Comparison of ENCODE assay signal across 13 mouse cellular contexts in the genomic region with DNA sequence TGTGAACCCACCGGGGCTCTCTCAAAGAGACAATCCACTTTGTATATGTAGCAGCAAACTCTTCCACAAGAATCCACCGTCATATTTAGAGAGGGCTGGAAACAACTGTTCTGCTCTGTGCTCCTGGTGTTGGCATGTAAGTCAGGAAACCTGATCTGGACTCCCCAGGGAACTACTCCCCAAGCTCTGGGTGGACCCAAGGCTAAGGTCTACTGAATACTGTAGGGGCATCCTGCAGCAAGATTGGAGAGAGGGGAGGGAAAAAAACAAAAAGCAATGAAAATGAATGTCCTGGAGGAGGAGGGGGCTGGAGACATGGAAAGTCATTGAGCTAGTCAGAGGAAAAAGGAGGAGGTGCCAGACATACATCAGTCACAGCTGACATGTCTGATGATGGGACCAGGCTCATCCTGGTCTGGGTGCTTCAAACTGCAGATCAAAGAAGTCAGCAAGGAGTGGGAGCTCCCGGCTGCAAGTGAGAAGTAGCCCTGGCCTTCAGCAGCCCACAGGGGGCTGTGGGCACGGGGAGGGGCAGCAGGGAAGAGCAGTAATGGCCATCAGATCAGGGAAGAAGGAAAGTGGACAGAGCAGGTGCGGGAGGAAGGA.
A peak's percentile ranks its signal among the peaks of the same experiment; 100 is the strongest.
DNase-seq lines count a peak whose midpoint lies in the region; ATAC-seq and TF ChIP-seq lines count a peak whose summit lies in the region.
"Had no signal": no experiment of that assay in that cellular context is flagged by ENCODE, and none has a peak within 500 bp of the region (broad histone marks: within the 10 kb centered on the region; RNA-seq: fewer than 3 reads in every experiment).

No protein-coding gene starts in this region.

- H3K9me3 ChIP-seq in kidney, embryonic 15.5 days (replicated peaks): no peaks in the 10 kb centered on the region
- no peaks in the 10 kb centered on the region for H3K9me3 ChIP-seq in embryonic facial prominence, embryonic 14.5 days (ENCODE audit: control insufficient read depth, low read length)
- H3K9me3 ChIP-seq in hindbrain, embryonic 14.5 days (ENCODE audit: control insufficient read depth, low read length): no peaks in the 10 kb centered on the region

- no peaks in the 10 kb centered on the region for H3K79me2 ChIP-seq in myocyte (ENCODE audit: control insufficient read depth, insufficient read depth)

- peak; percentile 85 for ATAC-seq in kidney, embryonic 15.5 days (replicated peaks; ENCODE audit: low FRiP score)
- ATAC-seq in embryonic facial prominence, embryonic 14.5 days (ENCODE audit: low read depth): no peak
- no peak for ATAC-seq in hindbrain, embryonic 14.5 days (ENCODE audit: low FRiP score)
- ATAC-seq: liver, postnatal 0 days had no signal

- no peak for DNase-seq in kidney, adult 2 months
- DNase-seq in embryonic facial prominence, embryonic 14.5 days (ENCODE audit: low spot score): no peak
- DNase-seq in hindbrain, embryonic 14.5 days (ENCODE audit: low spot score): no peak
- DNase-seq in urinary bladder, postnatal 10 days (ENCODE audit: low spot score): no peak
- no peak for DNase-seq in spleen, postnatal 36 days (ENCODE audit: low spot score in 2 of 2)
- DNase-seq: gastrocnemius, postnatal 25 days; heart, postnatal 10 days; kidney, postnatal 14 days; liver, postnatal 0 days; thymus, postnatal 25 days had no signal

- H3K27ac ChIP-seq in kidney, embryonic 15.5 days: peak overlapping the region; percentile 79
- H3K27ac ChIP-seq in kidney, adult 2 months (ENCODE audit: insufficient read depth, low read depth, low read length): no peak overlapping the region
- peak overlapping the region; percentile 56 for H3K27ac ChIP-seq in embryonic facial prominence, embryonic 14.5 days (replicated peaks; ENCODE audit: low read depth, low read length)
- H3K27ac ChIP-seq in hindbrain, embryonic 14.5 days: peak overlapping the region; percentile 63; the same call in 1 of the 2 replicates

- WGBS in kidney, embryonic 15.5 days: 45% methylated on average over 5 of the region's 5 CpGs
- WGBS in kidney, adult 2 months: 74% methylated on average over 5 of the region's 5 CpGs
- WGBS in embryonic facial prominence, embryonic 14.5 days: 64% methylated on average over 5 of the region's 5 CpGs
- 75% methylated on average over 5 of the region's 5 CpGs for WGBS in hindbrain, embryonic 14.5 days

- no peak overlapping the region for H3K4me2 ChIP-seq in kidney, embryonic 15.5 days
- H3K4me2 ChIP-seq in embryonic facial prominence, embryonic 14.5 days (ENCODE audit: low read depth, low read length): no peak overlapping the region
- no peak overlapping the region for H3K4me2 ChIP-seq in hindbrain, embryonic 14.5 days (replicated peaks)
- H3K4me2 ChIP-seq in myocyte (ENCODE audit: low read depth): peak overlapping the region; percentile 4

- H3K4me1 ChIP-seq in kidney, embryonic 15.5 days: peaks cover 64% of the 10 kb centered on the region
- H3K4me1 ChIP-seq in kidney, adult 2 months (ENCODE audit: control insufficient read depth, insufficient read depth, low read length): peaks cover 4% of the 10 kb centered on the region; the same call in 1 of the 2 replicates
- peaks cover 38% of the 10 kb centered on the region for H3K4me1 ChIP-seq in embryonic facial prominence, embryonic 14.5 days (ENCODE audit: control insufficient read depth, insufficient read depth, low read length)
- H3K4me1 ChIP-seq in hindbrain, embryonic 14.5 days (replicated peaks; ENCODE audit: control insufficient read depth, insufficient read depth, low read length): peaks cover 8% of the 10 kb centered on the region; the same call in 1 of the 2 replicates

- H3K9ac ChIP-seq in kidney, embryonic 15.5 days: no peak overlapping the region
- H3K9ac ChIP-seq in embryonic facial prominence, embryonic 14.5 days (ENCODE audit: low read depth, low read length): no peak overlapping the region
- no peak overlapping the region for H3K9ac ChIP-seq in hindbrain, embryonic 14.5 days
- H3K9ac ChIP-seq: liver, postnatal 0 days had no signal

- H3K4me3 ChIP-seq in kidney, embryonic 15.5 days (replicated peaks): no peak overlapping the region
- H3K4me3 ChIP-seq in kidney, adult 2 months (ENCODE audit: insufficient read depth, low read depth, low read length): no peak overlapping the region
- no peak overlapping the region for H3K4me3 ChIP-seq in embryonic facial prominence, embryonic 14.5 days (ENCODE audit: low read depth, low read length)
- H3K4me3 ChIP-seq in hindbrain, embryonic 14.5 days (replicated peaks; ENCODE audit: low read length): no peak overlapping the region
- H3K4me3 ChIP-seq in myocyte: no peak overlapping the region
- H3K4me3 ChIP-seq: erythroblast, embryonic 14.5 days had no signal

- no peaks in the 10 kb centered on the region for H3K36me3 ChIP-seq in kidney, embryonic 15.5 days
- no peaks in the 10 kb centered on the region for H3K36me3 ChIP-seq in kidney, adult 2 months (ENCODE audit: control insufficient read depth, insufficient read depth, low read length)
- no peaks in the 10 kb centered on the region for H3K36me3 ChIP-seq in embryonic facial prominence, embryonic 14.5 days (ENCODE audit: control insufficient read depth, insufficient read depth, low read length)
- H3K36me3 ChIP-seq in hindbrain, embryonic 14.5 days (replicated peaks; ENCODE audit: control insufficient read depth, insufficient read depth): no peaks in the 10 kb centered on the region
- no peaks in the 10 kb centered on the region for H3K36me3 ChIP-seq in myocyte (ENCODE audit: control insufficient read depth, insufficient read depth)

- no peak for TF ChIP-seq CTCF in kidney, adult 2 months (conservative IDR thresholded peaks at IDR 0.05; ENCODE audit: insufficient read depth, insufficient read length, low read depth, low read length)

- no peaks in the 10 kb centered on the region for H3K27me3 ChIP-seq in kidney, embryonic 15.5 days
- no peaks in the 10 kb centered on the region for H3K27me3 ChIP-seq in kidney, adult 2 months (replicated peaks; ENCODE audit: control insufficient read depth, insufficient read depth, low read length)
- no peaks in the 10 kb centered on the region for H3K27me3 ChIP-seq in embryonic facial prominence, embryonic 14.5 days (replicated peaks; ENCODE audit: control insufficient read depth, insufficient read depth, low read length)
- H3K27me3 ChIP-seq in hindbrain, embryonic 14.5 days (ENCODE audit: control insufficient read depth, insufficient read depth, low read length): no peaks in the 10 kb centered on the region
- H3K27me3 ChIP-seq in myocyte (ENCODE audit: control insufficient read depth, insufficient read depth, insufficient read length): no peaks in the 10 kb centered on the region

- H3ac ChIP-seq in myocyte (ENCODE audit: control insufficient read depth, insufficient read length): no peak overlapping the region

- TF ChIP-seq POLR2A in kidney, adult 2 months (IDR thresholded peaks at IDR 0.05; ENCODE audit: low read depth, low read length): no peak
- TF ChIP-seq POLR2A in myocyte (IDR thresholded peaks at IDR 0.05; ENCODE audit: insufficient read length, low read depth): no peak

TF ChIP-seq in myocyte, 11 proteins besides CTCF, POLR2A, EP300 and RAD21:
- TF ChIP-seq MAX (IDR thresholded peaks at IDR 0.05; ENCODE audit: low read depth): no peak
- TF ChIP-seq CEBPB (IDR thresholded peaks at IDR 0.05; ENCODE audit: insufficient read depth, poor library complexity, severe bottlenecking): no peak
- no peak for TF ChIP-seq MYOD1 (IDR thresholded peaks at IDR 0.05; ENCODE audit: control insufficient read depth in 1 of 3, insufficient read length in 2 of 3, low read depth in 2 of 3)
- no peak for TF ChIP-seq TCF12 (IDR thresholded peaks at IDR 0.05; ENCODE audit: insufficient read depth, poor library complexity, severe bottlenecking)
- no peak for TF ChIP-seq TCF3 (IDR thresholded peaks at IDR 0.05; ENCODE audit: insufficient read length, low read depth)
- no peak for TF ChIP-seq SRF (IDR thresholded peaks at IDR 0.05; ENCODE audit: control insufficient read depth, insufficient read length, low read depth)
- no peak for TF ChIP-seq USF1 (IDR thresholded peaks at IDR 0.05; ENCODE audit: low read depth)
